Comparison of ENCODE assay signal across 9 mouse cellular contexts in the genomic region with DNA sequence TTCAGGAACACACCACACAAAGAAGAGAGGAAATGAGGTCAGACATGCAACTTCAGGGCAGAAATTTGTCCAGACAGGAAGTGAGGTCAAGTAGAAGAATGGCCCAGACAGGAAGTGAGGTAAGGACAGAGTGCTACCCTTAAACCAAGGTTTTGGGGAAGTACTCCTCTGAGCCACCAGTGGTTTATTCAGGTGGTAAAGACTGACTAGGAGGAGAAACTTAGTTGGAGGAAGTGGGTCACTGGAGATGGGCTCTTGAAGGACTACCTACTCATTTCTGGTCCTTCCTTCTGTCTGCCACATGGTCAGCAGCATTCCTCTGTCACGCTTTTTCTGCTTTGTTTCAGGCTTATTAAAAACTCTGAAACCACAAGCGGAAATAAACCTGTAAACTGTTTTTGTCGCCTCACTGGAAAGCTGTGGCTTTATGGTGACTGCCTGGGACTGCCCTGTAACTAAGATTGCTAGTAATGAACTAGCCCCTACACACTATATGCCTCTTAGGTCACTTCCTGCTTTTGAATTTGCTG. TPM values are rescaled to one million over a fixed set of nuclear protein-coding genes. Genes with fewer than 3 reads are reported as not detected.
DNase-seq lines count a peak whose midpoint lies in the region; ATAC-seq and TF ChIP-seq lines count a peak whose summit lies in the region.
"Had no signal": no experiment of that assay in that cellular context is flagged by ENCODE, and none has a peak within 500 bp of the region (broad histone marks: within the 10 kb centered on the region; RNA-seq: fewer than 3 reads in every experiment).

No protein-coding gene starts in this region.

- DNase-seq in liver, adult 2 months (ENCODE audit: extremely low read depth, low read depth, low spot score): peak; percentile 43
- DNase-seq in liver: no peak
- DNase-seq in limb, embryonic 10.5 days (ENCODE audit: low spot score): no peak
- DNase-seq in right cerebral cortex, adult 18-20 months: no peak
- DNase-seq in retina, embryonic 14.5 days (ENCODE audit: low spot score): no peak
- no peak for DNase-seq in hindbrain, embryonic 10.5 days (ENCODE audit: low spot score)
- DNase-seq: gastrocnemius, postnatal 14 days had no signal

- TF ChIP-seq CTCF in liver, adult 2 months (IDR thresholded peaks at IDR 0.05; ENCODE audit: low read depth, low read length): no peak

- H3K9ac ChIP-seq in liver, adult 2 months (ENCODE audit: low read depth, low read length): no peak overlapping the region

- no peaks in the 10 kb centered on the region for H3K36me3 ChIP-seq in liver, adult 2 months (ENCODE audit: control insufficient read depth, insufficient read depth, low read length)
- H3K36me3 ChIP-seq in limb, embryonic 10.5 days: peaks cover 12% of the 10 kb centered on the region
- H3K36me3 ChIP-seq in hindbrain, embryonic 10.5 days: peaks cover 6% of the 10 kb centered on the region

- peak overlapping the region; percentile 58 for H3K27ac ChIP-seq in liver, adult 2 months (replicated peaks; ENCODE audit: insufficient read depth, low read depth, low read length)
- H3K27ac ChIP-seq in limb, embryonic 10.5 days: peak overlapping the region; percentile 31; the same call in 1 of the 2 replicates
- H3K27ac ChIP-seq in hindbrain, embryonic 10.5 days: no peak overlapping the region

- ATAC-seq in activated CD4-positive, CD25-positive, alpha-beta regulatory T cell, adult 4 months: peak; percentile 85
- ATAC-seq in neutrophil, adult 5-6 weeks (ENCODE audit: extremely low read depth, insufficient number of reproducible peaks, low FRiP score, poor library complexity, severe bottlenecking): peak; percentile 90

- no peak overlapping the region for H3K4me3 ChIP-seq in liver, adult 2 months (ENCODE audit: insufficient read depth, low read depth, low read length)
- no peak overlapping the region for H3K4me3 ChIP-seq in limb, embryonic 10.5 days
- no peak overlapping the region for H3K4me3 ChIP-seq in hindbrain, embryonic 10.5 days

- H3K27me3 ChIP-seq in liver, adult 2 months (ENCODE audit: control insufficient read depth, insufficient read depth, low read length): no peaks in the 10 kb centered on the region
- no peaks in the 10 kb centered on the region for H3K27me3 ChIP-seq in limb, embryonic 10.5 days (ENCODE audit: low read depth, poor library complexity, severe bottlenecking)
- H3K27me3 ChIP-seq in hindbrain, embryonic 10.5 days (ENCODE audit: insufficient read depth, poor library complexity, severe bottlenecking): no peaks in the 10 kb centered on the region

- H3K9me3 ChIP-seq in limb, embryonic 10.5 days (replicated peaks): no peaks in the 10 kb centered on the region
- H3K9me3 ChIP-seq in hindbrain, embryonic 10.5 days: no peaks in the 10 kb centered on the region

- 84% methylated on average over 3 of the region's 3 CpGs for WGBS in liver, adult 2 months
- 86% methylated on average over 3 of the region's 3 CpGs for WGBS in limb, embryonic 10.5 days
- WGBS in hindbrain, embryonic 10.5 days: 83% methylated on average over 3 of the region's 3 CpGs

- H3K79me2 ChIP-seq in liver, adult 2 months (ENCODE audit: control insufficient read depth, insufficient read depth, low read length): peaks cover 69% of the 10 kb centered on the region

- no peak for TF ChIP-seq POLR2A in liver, adult 2 months (IDR thresholded peaks at IDR 0.05; ENCODE audit: extremely low read depth, insufficient read depth, low read length)

- peaks cover 46% of the 10 kb centered on the region for H3K4me1 ChIP-seq in liver, adult 2 months (ENCODE audit: control insufficient read depth, insufficient read depth, low read length)
- peaks cover 75% of the 10 kb centered on the region for H3K4me1 ChIP-seq in limb, embryonic 10.5 days
- peaks cover 98% of the 10 kb centered on the region for H3K4me1 ChIP-seq in hindbrain, embryonic 10.5 days (replicated peaks)

RNA-seq across cellular contexts. Expression of gene Ski, which starts 21.5 kb away (rescaled TPM):
- 4.2 and 7.5 TPM in 2 replicates for total RNA-seq in liver, adult 2 months (2014; rRNA removed)
- polyA plus RNA-seq in liver, adult 2 months (2012; rRNA removed): 19.3 and 19.5 TPM in 2 replicates
- polyA plus RNA-seq in activated CD4-positive, CD25-positive, alpha-beta regulatory T cell, adult 4 months (2017; shearing (Covaris generic)): 10 to 100 TPM; 24.7 to 25.0 TPM
- 9.6 and 10.6 TPM in 2 replicates for polyA plus RNA-seq in limb, embryonic 10.5 days (2016; fragmentation: Nextera tagmentation; extraction: Ambion mirVana)
- total RNA-seq in neutrophil, adult 5-6 weeks (2017): 25.9 and 27.7 TPM in 2 replicates
- polyA plus RNA-seq in hindbrain, embryonic 10.5 days (2016; fragmentation: Nextera tagmentation; extraction: Ambion mirVana): 9.3 and 10.1 TPM in 2 replicates

RNA-seq across cellular contexts. Expression of gene Faap20, which starts 48.7 kb away (rescaled TPM):
- 5.4 and 7.4 TPM in 2 replicates for total RNA-seq in liver, adult 2 months (2014; rRNA removed)
- polyA plus RNA-seq in liver, adult 2 months (2012; rRNA removed): 28.6 and 33.8 TPM in 2 replicates
- 10 to 100 TPM; 45.1 to 54.9 TPM for polyA plus RNA-seq in activated CD4-positive, CD25-positive, alpha-beta regulatory T cell, adult 4 months (2017; shearing (Covaris generic))
- 104 and 107 TPM in 2 replicates for polyA plus RNA-seq in limb, embryonic 10.5 days (2016; fragmentation: Nextera tagmentation; extraction: Ambion mirVana)
- total RNA-seq in neutrophil, adult 5-6 weeks (2017): 19.2 and 20.4 TPM in 2 replicates
- 115 and 118 TPM in 2 replicates for polyA plus RNA-seq in hindbrain, embryonic 10.5 days (2016; fragmentation: Nextera tagmentation; extraction: Ambion mirVana)
